ENCODE assay signal across 7 mouse cellular contexts in genomic region chr2:3512076-3512475, GRCm38 (mm10). TPM values are rescaled to one million over a fixed set of nuclear protein-coding genes. Genes with fewer than 3 reads are reported as not detected.
DNase-seq lines count a peak whose midpoint lies in the region; ATAC-seq lines count a peak whose summit lies in the region.

No protein-coding gene starts in this region.

- H3K27ac ChIP-seq in forebrain, embryonic 16.5 days (ENCODE audit: low read length) = no peak overlapping the region; the same call in 1 of the 2 replicates
- H3K27ac ChIP-seq in macrophage = peak overlapping the region; percentile 52
- peak overlapping the region; percentile 79 for H3K27ac ChIP-seq in stomach, embryonic 15.5 days

- peak overlapping the region; percentile 93 for H3K4me3 ChIP-seq in forebrain, embryonic 16.5 days (replicated peaks; ENCODE audit: low read length)
- peak overlapping the region; percentile 99 for H3K4me3 ChIP-seq in macrophage (ENCODE audit: inconsistent target)
- H3K4me3 ChIP-seq in stomach, embryonic 15.5 days (replicated peaks) = peak overlapping the region; percentile 82

- H3K36me3 ChIP-seq in forebrain, embryonic 16.5 days (ENCODE audit: control insufficient read depth, insufficient read depth) = peaks cover 17% of the 10 kb centered on the region
- H3K36me3 ChIP-seq in macrophage (ENCODE audit: inconsistent target) = peaks cover 32% of the 10 kb centered on the region
- peaks cover 16% of the 10 kb centered on the region for H3K36me3 ChIP-seq in stomach, embryonic 15.5 days

- no peaks in the 10 kb centered on the region for H3K27me3 ChIP-seq in forebrain, embryonic 16.5 days (replicated peaks; ENCODE audit: control insufficient read depth, insufficient read depth, low read length)
- no peaks in the 10 kb centered on the region for H3K27me3 ChIP-seq in stomach, embryonic 15.5 days (replicated peaks)

- peaks cover 16% of the 10 kb centered on the region for H3K4me1 ChIP-seq in forebrain, embryonic 16.5 days (replicated peaks; ENCODE audit: control insufficient read depth, insufficient read depth, low read length)
- 0 out of 2 replicates have a peak, but pooled peaks cover 7% of the 10 kb centered on the region for H3K4me1 ChIP-seq in stomach, embryonic 15.5 days

- 0% methylated on average over 15 of the region's 15 CpGs for WGBS in forebrain, embryonic 16.5 days
- WGBS in macrophage (ENCODE audit: missing documents) = 0% methylated on average over 15 of the region's 15 CpGs
- WGBS in stomach, embryonic 15.5 days = under 1% methylated on average over 15 of the region's 15 CpGs

- no peak for ATAC-seq in forebrain, embryonic 16.5 days
- 0 out of 2 replicates have a peak, but pooled peaks have one; percentile 0 for ATAC-seq in stomach, embryonic 15.5 days (ENCODE audit: insufficient read depth, low FRiP score, low read depth)

- peaks cover 51% of the 10 kb centered on the region for H3K79me2 ChIP-seq in macrophage (ENCODE audit: inconsistent target)

- no peaks in the 10 kb centered on the region for H3K9me3 ChIP-seq in forebrain, embryonic 16.5 days (ENCODE audit: control insufficient read depth, low read length)
- no peaks in the 10 kb centered on the region for H3K9me3 ChIP-seq in stomach, embryonic 15.5 days

- peak; percentile 12 for DNase-seq in urinary bladder, postnatal 25 days (ENCODE audit: low spot score)
- DNase-seq in urinary bladder, postnatal 4 days (ENCODE audit: low spot score in 2 of 2) = no peak
- peak; percentile 37 for DNase-seq in cerebellum, adult 11 months
- DNase-seq in kidney, postnatal 14 days = peak; percentile 17

- H3K9ac ChIP-seq in forebrain, embryonic 16.5 days (replicated peaks; ENCODE audit: low read depth, low read length) = peak overlapping the region; percentile 87
- peak overlapping the region; percentile 86 for H3K9ac ChIP-seq in stomach, embryonic 15.5 days

- H3K4me2 ChIP-seq in forebrain, embryonic 16.5 days (ENCODE audit: low read length) = peak overlapping the region; percentile 94
- peak overlapping the region; percentile 84 for H3K4me2 ChIP-seq in stomach, embryonic 15.5 days

RNA-seq across cellular contexts. Expression of gene Gm45902, which starts 0.5 kb away (rescaled TPM):
- 8.8 and 9.5 TPM in 2 replicates for polyA plus RNA-seq in forebrain, embryonic 16.5 days (2015; fragmentation: Nextera tagmentation; extraction: Ambion mirVana)
- 10 to 100 TPM; 11.8 to 53.7 (median 31.6) TPM for total RNA-seq in macrophage (2018; cell fraction: chromatin; rRNA removed)
- total RNA-seq in macrophage (2018; cell fraction: cytosol; rRNA removed) = 1 to 10 TPM; 1.5 to 4.5 (median 2.6) TPM
- total RNA-seq in macrophage (2018; cell fraction: nucleus; rRNA removed) = 10 to 100 TPM in 19 of 26 experiments, 1 to 10 TPM in 7; 8.4 to 34.5 (median 18.0) TPM
- polyA plus RNA-seq in macrophage (2018) = 1.7 to 2.7 TPM (median 1.9 TPM) in 3 replicates
- polyA plus RNA-seq in stomach, embryonic 15.5 days (2015; fragmentation: Nextera tagmentation; extraction: Ambion mirVana) = 3.9 and 4.0 TPM in 2 replicates

RNA-seq across cellular contexts. Expression of gene Hspa14, which starts 0.5 kb away (rescaled TPM):
- polyA plus RNA-seq in forebrain, embryonic 16.5 days (2015; fragmentation: Nextera tagmentation; extraction: Ambion mirVana) = 85.8 and 88.3 TPM in 2 replicates
- 100 to 1,000 TPM in 16 of 26 experiments, 10 to 100 TPM in 10; 39.9 to 174 (median 111) TPM for total RNA-seq in macrophage (2018; cell fraction: chromatin; rRNA removed)
- 10 to 100 TPM; 21.5 to 37.9 (median 29.8) TPM for total RNA-seq in macrophage (2018; cell fraction: cytosol; rRNA removed)
- total RNA-seq in macrophage (2018; cell fraction: nucleus; rRNA removed) = 100 to 1,000 TPM in 1 of 26 experiments, 10 to 100 TPM in 25; 27.6 to 106 (median 58.2) TPM
- polyA plus RNA-seq in macrophage (2018) = 31.7 to 48.6 TPM (median 31.8 TPM) in 3 replicates
- 93.7 and 96.5 TPM in 2 replicates for polyA plus RNA-seq in stomach, embryonic 15.5 days (2015; fragmentation: Nextera tagmentation; extraction: Ambion mirVana)

RNA-seq across cellular contexts. Expression of gene Cdnf, which starts 0.8 kb away (rescaled TPM):
- 0.30 and 0.57 TPM in 2 replicates for polyA plus RNA-seq in forebrain, embryonic 16.5 days (2015; fragmentation: Nextera tagmentation; extraction: Ambion mirVana)
- total RNA-seq in macrophage (2018; cell fraction: chromatin; rRNA removed) = 1 to 10 TPM in 5 of 26 experiments, under 1 TPM in 7, not detected in 14; 0.26 to 2.0 (median 0.74) TPM
- 1 to 10 TPM in 5 of 26 experiments, under 1 TPM in 21; 0.28 to 1.9 (median 0.62) TPM for total RNA-seq in macrophage (2018; cell fraction: cytosol; rRNA removed)
- total RNA-seq in macrophage (2018; cell fraction: nucleus; rRNA removed) = 1 to 10 TPM in 2 of 26 experiments, under 1 TPM in 17, not detected in 7; 0.21 to 1.9 (median 0.44) TPM
- polyA plus RNA-seq in macrophage (2018) = 0.56 to 1.2 TPM (median 0.57 TPM) in 3 replicates
- 0.12 and 0.14 TPM in 2 replicates for polyA plus RNA-seq in stomach, embryonic 15.5 days (2015; fragmentation: Nextera tagmentation; extraction: Ambion mirVana)

RNA-seq across cellular contexts. Expression of gene Suv39h2, which starts 37.2 kb away (rescaled TPM):
- polyA plus RNA-seq in forebrain, embryonic 16.5 days (2015; fragmentation: Nextera tagmentation; extraction: Ambion mirVana) = 11.7 and 16.4 TPM in 2 replicates
- total RNA-seq in macrophage (2018; cell fraction: chromatin; rRNA removed) = under 1 TPM in 19 of 26 experiments, not detected in 7; 0.15 to 0.83 (median 0.33) TPM
- total RNA-seq in macrophage (2018; cell fraction: cytosol; rRNA removed) = under 1 TPM; 0.19 to 0.99 (median 0.51) TPM
- total RNA-seq in macrophage (2018; cell fraction: nucleus; rRNA removed) = 1 to 10 TPM in 3 of 26 experiments, under 1 TPM in 16, not detected in 7; 0.18 to 3.5 (median 0.42) TPM
- 0.42 to 2.5 TPM (median 1.1 TPM) in 3 replicates for polyA plus RNA-seq in macrophage (2018)
- polyA plus RNA-seq in stomach, embryonic 15.5 days (2015; fragmentation: Nextera tagmentation; extraction: Ambion mirVana) = 11.9 and 12.2 TPM in 2 replicates

RNA-seq across cellular contexts. Expression of gene Fam107b, which starts 58.2 kb away (rescaled TPM):
- 61.7 and 72.1 TPM in 2 replicates for polyA plus RNA-seq in forebrain, embryonic 16.5 days (2015; fragmentation: Nextera tagmentation; extraction: Ambion mirVana)
- 100 to 1,000 TPM in 1 of 26 experiments, 10 to 100 TPM in 18, 1 to 10 TPM in 7; 5.3 to 105 (median 15.5) TPM for total RNA-seq in macrophage (2018; cell fraction: chromatin; rRNA removed)
- total RNA-seq in macrophage (2018; cell fraction: cytosol; rRNA removed) = 100 to 1,000 TPM in 2 of 26 experiments, 10 to 100 TPM in 24; 18.5 to 105 (median 30.4) TPM
- 10 to 100 TPM; 10.6 to 74.5 (median 18.5) TPM for total RNA-seq in macrophage (2018; cell fraction: nucleus; rRNA removed)
- polyA plus RNA-seq in macrophage (2018) = 17.1 to 33.9 TPM (median 23.6 TPM) in 3 replicates
- polyA plus RNA-seq in stomach, embryonic 15.5 days (2015; fragmentation: Nextera tagmentation; extraction: Ambion mirVana) = 36.4 and 38.3 TPM in 2 replicates

Comparison
In these comparisons a context has a peak if more than half of its experiments do, and no peak if none do; other contexts are left out.
1. DNase-seq: peak in urinary bladder, postnatal 25 days (single experiment), cerebellum, adult 11 months (single experiment) and kidney, postnatal 14 days (single experiment); none in urinary bladder, postnatal 4 days (0 of 2).
2. Peak in every context shown above with its lines, with median percentiles within 50 percentile points of each other: H3K4me3 ChIP-seq.